Mouse (Mus musculus) right cerebral cortex, adult 2 months (tissue): ENCODE measurements around the gene Dlg2.
"Not testable (repeated sequence)": the region's sequence is repeated elsewhere in the genome, so short reads cannot be mapped to it uniquely, and the experiment has no call there.

ENCODE experiments used
- DNase-seq, 2 experiments: peaks; one replicate each; pipeline ENCODE4 v3.0.0; 2021 to 2022; ENCODE audit warnings: low spot score in 2 of 2

Dlg2 gene

GRCm38 (mm10) chr7:90825640-90826039 is 349.2 kb downstream of the Dlg2 start:
- DNase-seq: no peak

GRCm38 (mm10) chr7:90841276-90841675 is 364.8 kb downstream of the Dlg2 start:
- no peak for DNase-seq

GRCm38 (mm10) chr7:90843345-90844293 is 367.1 kb downstream of the Dlg2 start:
- DNase-seq: no peak

GRCm38 (mm10) chr7:90876796-90877195 is 400.3 kb downstream of the Dlg2 start:
- not testable (repeated sequence) for DNase-seq

GRCm38 (mm10) chr7:90882740-90883139 is 406.3 kb downstream of the Dlg2 start:
- DNase-seq: no peak

GRCm38 (mm10) chr7:90886396-90887006 is 410.0 kb downstream of the Dlg2 start:
- DNase-seq: no peak

- DNase-seq: peak; percentile 58 to 71
Measured at GRCm38 (mm10) chr7:90887007-90887720, 410.7 kb downstream of the Dlg2 start.

GRCm38 (mm10) chr7:90927441-90927840 is 451.0 kb downstream of the Dlg2 start:
- DNase-seq: peak; percentile 44 to 59

GRCm38 (mm10) chr7:90940726-90941125 is 464.3 kb downstream of the Dlg2 start:
- DNase-seq: peak in 1 of 2 experiments; percentile 19

- DNase-seq: no peak
Measured at GRCm38 (mm10) chr7:90947073-90947472, 470.6 kb downstream of the Dlg2 start.

- no peak for DNase-seq
Measured at GRCm38 (mm10) chr7:90949212-90949611, 472.7 kb downstream of the Dlg2 start.

GRCm38 (mm10) chr7:90977241-90977640 is 500.8 kb downstream of the Dlg2 start:
- DNase-seq: no peak

- DNase-seq: no peak
Measured at GRCm38 (mm10) chr7:90982069-90982468, 505.6 kb downstream of the Dlg2 start.

GRCm38 (mm10) chr7:91010655-91011054 is 534.2 kb downstream of the Dlg2 start:
- no peak for DNase-seq

- peak in 1 of 2 experiments; percentile 26 for DNase-seq
Measured at GRCm38 (mm10) chr7:91044998-91045741, 568.7 kb downstream of the Dlg2 start.

- DNase-seq: no peak
Measured at GRCm38 (mm10) chr7:91045742-91046098, 569.2 kb downstream of the Dlg2 start.

- peak; percentile 20 to 27 for DNase-seq
Measured at GRCm38 (mm10) chr7:91063297-91064040, 587.0 kb downstream of the Dlg2 start.

- no peak for DNase-seq
Measured at GRCm38 (mm10) chr7:91071751-91072707, 595.6 kb downstream of the Dlg2 start.

GRCm38 (mm10) chr7:91086071-91086470 is 609.6 kb downstream of the Dlg2 start:
- DNase-seq: no peak
